Mouse (Mus musculus) embryonic facial prominence, embryonic 12.5 days (tissue): ENCODE data around the gene Prickle3. TPM values are rescaled to one million over a fixed set of nuclear protein-coding genes. Genes with fewer than 3 reads are reported as not detected.
"Not testable (repeated sequence)": the region's sequence is repeated elsewhere in the genome, so short reads cannot be mapped to it uniquely, and the experiment has no call there.

ENCODE experiments used
- ATAC-seq: fragments of 200-750 bp; cut with Nextera tagmentation; 2 replicates; pipeline ENCODE4 v1.8.0; 2017; ENCODE audit not compliant: insufficient number of reproducible peaks, insufficient read depth, low FRiP score, low TSS enrichment
- H3K27ac ChIP-seq: fragments of 300-500 bp; sonication (generic); 2 replicates; pipeline ENCODE4 v1.5.1; 2016; ENCODE audit warnings: mild to moderate bottlenecking
- H3K27me3 ChIP-seq: fragments of 300-500 bp; sonication (generic); 2 replicates; pipeline ENCODE4 v1.6.1; 2016; ENCODE audit warnings: mild to moderate bottlenecking, moderate library complexity
- H3K36me3 ChIP-seq: fragments of 300-500 bp; sonication (generic); 2 replicates; pipeline ENCODE4 v1.6.1; 2016; ENCODE audit warnings: mild to moderate bottlenecking
- H3K4me1 ChIP-seq: fragments of 300-500 bp; sonication (generic); 2 replicates; pipeline ENCODE4 v1.6.1; 2016
- H3K4me2 ChIP-seq: fragments of 300-500 bp; sonication (generic); replicated peaks from 2 replicates; pipeline ENCODE4 v1.6.1; 2016; ENCODE audit warnings: mild to moderate bottlenecking, moderate library complexity
- H3K4me3 ChIP-seq: fragments of 300-500 bp; sonication (generic); 2 replicates; pipeline ENCODE4 v1.5.1; 2016; ENCODE audit warnings: mild to moderate bottlenecking
- H3K9ac ChIP-seq: fragments of 300-500 bp; sonication (generic); 2 replicates; pipeline ENCODE4 v1.6.1; 2016; ENCODE audit warnings: mild to moderate bottlenecking, moderate library complexity
- H3K9me3 ChIP-seq: fragments of 300-500 bp; sonication (generic); 2 replicates; pipeline ENCODE4 v1.6.1; 2016; ENCODE audit warnings: mild to moderate bottlenecking, moderate library complexity
- WGBS: fragments of 180-500 bp; shearing (Covaris S2); methylation state at CpG from one replicate; pipeline ENCODE4 v1.1.7; 2016; 5-methylcytosine and 5-hydroxymethylcytosine counted together
- polyA plus RNA-seq: library from polyadenylated mRNA; unstranded; fragments of >200 nt; fragmentation: Nextera tagmentation; extraction: Ambion mirVana; gene quantifications from 2 replicates; pipeline ENCODE4 v1.2.1, GENCODE M21; 2016

Gene Prickle3
- polyA plus RNA-seq, 1 experiment from 2014 or later, result 7.1 TPM

- H3K4me2 ChIP-seq, result peak overlapping the region; percentile 42
- no peaks in the 10 kb centered on the region for H3K9me3 ChIP-seq
- no peak overlapping the region for H3K9ac ChIP-seq
- no peaks in the 10 kb centered on the region for H3K27me3 ChIP-seq
- peak overlapping the region; percentile 21; the same call in 1 of the 2 replicates for H3K4me3 ChIP-seq
- no peaks in the 10 kb centered on the region for H3K36me3 ChIP-seq
- ATAC-seq, result 0 out of 2 replicates have a peak, but pooled peaks have one; percentile 19
- peak overlapping the region; percentile 41; the same call in 1 of the 2 replicates for H3K27ac ChIP-seq
- H3K4me1 ChIP-seq, result no peaks in the 10 kb centered on the region
- 34% methylated on average over 28 of the region's 28 CpGs for WGBS
These were observed 17.4 kb downstream of the Prickle3 start for GRCm38 (mm10) chrX:7674284-7675000.

- Histone ChIP-seq H3K4me1 (no peaks in the 10 kb centered on the region), H3K9ac (no peak overlapping the region), H3K27ac (no peak overlapping the region), H3K4me2 (peak overlapping the region; percentile 42), H3K4me3 (peak overlapping the region; percentile 21; the same call in 1 of the 2 replicates), H3K36me3 (no peaks in the 10 kb centered on the region), H3K9me3 (no peaks in the 10 kb centered on the region), H3K27me3 (no peaks in the 10 kb centered on the region)
- WGBS, result 33% methylated on average over 10 of the region's 10 CpGs
- no peak for ATAC-seq
These were observed 17.9 kb downstream of the Prickle3 start for GRCm38 (mm10) chrX:7675001-7675380.

GRCm38 (mm10) chrX:7678986-7679385 is 21.9 kb downstream of the Prickle3 start:
- no peak overlapping the region for H3K4me2 ChIP-seq
- no peak overlapping the region for H3K4me3 ChIP-seq
- H3K27ac ChIP-seq, result no peak overlapping the region
- H3K9ac ChIP-seq, result no peak overlapping the region
- H3K4me1 ChIP-seq, result no peaks in the 10 kb centered on the region
- H3K36me3 ChIP-seq, result no peaks in the 10 kb centered on the region
- no peak for ATAC-seq
- no peaks in the 10 kb centered on the region for H3K9me3 ChIP-seq
- H3K27me3 ChIP-seq, result no peaks in the 10 kb centered on the region
- 46% methylated on average over 3 of the region's 3 CpGs for WGBS

GRCm38 (mm10) chrX:7679405-7680056 is 22.5 kb downstream of the Prickle3 start:
- Histone ChIP-seq H3K27ac (no peak overlapping the region), H3K4me2 (peak overlapping the region; percentile 44), H3K27me3 (no peaks in the 10 kb centered on the region), H3K36me3 (no peaks in the 10 kb centered on the region), H3K9me3 (no peaks in the 10 kb centered on the region), H3K9ac (no peak overlapping the region), H3K4me3 (peak overlapping the region; percentile 11; the same call in 1 of the 2 replicates), H3K4me1 (no peaks in the 10 kb centered on the region)
- peak; percentile 86 for ATAC-seq
- WGBS, result 28% methylated on average over 27 of the region's 27 CpGs

- no peak; the same call in 1 of the 2 replicates for ATAC-seq
- peak overlapping the region; percentile 44 for H3K4me2 ChIP-seq
- no peaks in the 10 kb centered on the region for H3K36me3 ChIP-seq
- no peak overlapping the region for H3K27ac ChIP-seq
- no peaks in the 10 kb centered on the region for H3K9me3 ChIP-seq
- no peaks in the 10 kb centered on the region for H3K27me3 ChIP-seq
- H3K9ac ChIP-seq, result no peak overlapping the region
- 32% methylated on average over 12 of the region's 12 CpGs for WGBS
- H3K4me3 ChIP-seq, result peak overlapping the region; percentile 11; the same call in 1 of the 2 replicates
- H3K4me1 ChIP-seq, result no peaks in the 10 kb centered on the region
These were observed 23.0 kb downstream of the Prickle3 start for GRCm38 (mm10) chrX:7680057-7680412.

GRCm38 (mm10) chrX:7680864-7681263 is 23.8 kb downstream of the Prickle3 start, which contains the start of gene Magix:
TSS of gene Magix (minus strand) at chrX:7681251.
- H3K27ac ChIP-seq, result no peak within 1 kb of the TSS
- H3K9me3 ChIP-seq, result no peaks in the 10 kb centered on the region
- no peaks in the 10 kb centered on the region for H3K36me3 ChIP-seq
- peak within 1 kb of the TSS; percentile 44 for H3K4me2 ChIP-seq
- H3K27me3 ChIP-seq, result no peaks in the 10 kb centered on the region
- no peak within 1 kb of the TSS for H3K9ac ChIP-seq
- ATAC-seq, result no peak
- H3K4me3 ChIP-seq, result peak within 1 kb of the TSS; percentile 11; the same call in 1 of the 2 replicates
- WGBS, result 61% methylated on average over 14 of the region's 14 CpGs
- no peaks in the 10 kb centered on the region for H3K4me1 ChIP-seq

- ATAC-seq, result no peak
- H3K36me3 ChIP-seq, result no peaks in the 10 kb centered on the region
- no peak overlapping the region for H3K4me3 ChIP-seq
- WGBS, result 95% methylated on average over 2 of the region's 2 CpGs
- H3K9ac ChIP-seq, result no peak overlapping the region
- H3K27ac ChIP-seq, result no peak overlapping the region
- H3K27me3 ChIP-seq, result no peaks in the 10 kb centered on the region
- H3K4me1 ChIP-seq, result no peaks in the 10 kb centered on the region
- no peak overlapping the region for H3K4me2 ChIP-seq
- H3K9me3 ChIP-seq, result no peaks in the 10 kb centered on the region
These were observed 31.3 kb downstream of the Prickle3 start for GRCm38 (mm10) chrX:7688321-7688720.

GRCm38 (mm10) chrX:7690486-7690885 is 33.4 kb downstream of the Prickle3 start:
- no peak overlapping the region for H3K27ac ChIP-seq
- no peak for ATAC-seq
- H3K36me3 ChIP-seq, result no peaks in the 10 kb centered on the region
- no peak overlapping the region for H3K4me2 ChIP-seq
- H3K9me3 ChIP-seq, result no peaks in the 10 kb centered on the region
- H3K4me1 ChIP-seq, result no peaks in the 10 kb centered on the region
- no peak overlapping the region for H3K9ac ChIP-seq
- H3K27me3 ChIP-seq, result no peaks in the 10 kb centered on the region
- 65% methylated on average over 3 of the region's 3 CpGs for WGBS
- no peak overlapping the region for H3K4me3 ChIP-seq

GRCm38 (mm10) chrX:7692862-7693261 is 35.8 kb downstream of the Prickle3 start:
- Histone ChIP-seq H3K36me3 (no peaks in the 10 kb centered on the region), H3K9me3 (no peaks in the 10 kb centered on the region), H3K4me1 (no peaks in the 10 kb centered on the region), H3K4me3 (no peak overlapping the region), H3K9ac (no peak overlapping the region), H3K27me3 (no peaks in the 10 kb centered on the region), H3K27ac (no peak overlapping the region), H3K4me2 (no peak overlapping the region)
- WGBS, result 38% methylated on average over 4 of the region's 4 CpGs
- no peak for ATAC-seq

- no peaks in the 10 kb centered on the region for H3K4me1 ChIP-seq
- no peak overlapping the region for H3K9ac ChIP-seq
- H3K27me3 ChIP-seq, result no peaks in the 10 kb centered on the region
- H3K27ac ChIP-seq, result no peak overlapping the region
- H3K9me3 ChIP-seq, result no peaks in the 10 kb centered on the region
- peaks cover 5% of the 10 kb centered on the region; the same call in 1 of the 2 replicates for H3K36me3 ChIP-seq
- ATAC-seq, result 0 out of 2 replicates have a peak, but pooled peaks have one; percentile 42
- WGBS, result 44% methylated on average over 6 of the region's 6 CpGs
- peak overlapping the region; percentile 30 for H3K4me2 ChIP-seq
- 0 out of 2 replicates have a peak overlapping the region, but pooled peaks have one; percentile 59 for H3K4me3 ChIP-seq
These were observed 39.5 kb downstream of the Prickle3 start for GRCm38 (mm10) chrX:7696520-7696919.

GRCm38 (mm10) chrX:7696954-7697381 is 39.9 kb downstream of the Prickle3 start, which contains the start of gene Gpkow:
TSS of gene Gpkow (plus strand) at chrX:7697131.
- Histone ChIP-seq H3K4me3 (peak within 1 kb of the TSS; percentile 59), H3K4me2 (peak within 1 kb of the TSS; percentile 56), H3K9me3 (no peaks in the 10 kb centered on the region), H3K27me3 (no peaks in the 10 kb centered on the region), H3K36me3 (peaks cover 5% of the 10 kb centered on the region; the same call in 1 of the 2 replicates), H3K4me1 (no peaks in the 10 kb centered on the region), H3K9ac (peak within 1 kb of the TSS; percentile 56), H3K27ac (no peak within 1 kb of the TSS)
- 16% methylated on average over 33 of the region's 33 CpGs for WGBS
- peak; percentile 92 for ATAC-seq

GRCm38 (mm10) chrX:7713764-7714134 is 56.7 kb downstream of the Prickle3 start:
- not testable (repeated sequence) for H3K36me3 ChIP-seq, H3K27ac ChIP-seq, H3K9me3 ChIP-seq, H3K27me3 ChIP-seq, H3K9ac ChIP-seq, ATAC-seq, H3K4me1 ChIP-seq
- Histone ChIP-seq H3K4me3 (peak overlapping the region; percentile 29), H3K4me2 (peak overlapping the region; percentile 36)
- WGBS, result 27% methylated on average over 6 of the region's 12 CpGs
